Mouse (Mus musculus) gastrocnemius, adult 18-20 months (tissue): ENCODE measurements around the gene Sorl1. TPM values are rescaled to one million over a fixed set of nuclear protein-coding genes. Genes with fewer than 3 reads are reported as not detected.

Experiments used
- DNase-seq: peaks from one replicate; pipeline ENCODE4 v3.0.0; 2021; ENCODE audit warnings: low spot score
- total RNA-seq, 2 experiments: library from RNA; stranded (reverse); gene quantifications; 2 replicates each; pipeline ENCODE4 v1.2.3; 2021

The Sorl1 gene
- total RNA-seq, 2 experiments from 2014 or later = 37.8 to 38.9 TPM

DNA sequence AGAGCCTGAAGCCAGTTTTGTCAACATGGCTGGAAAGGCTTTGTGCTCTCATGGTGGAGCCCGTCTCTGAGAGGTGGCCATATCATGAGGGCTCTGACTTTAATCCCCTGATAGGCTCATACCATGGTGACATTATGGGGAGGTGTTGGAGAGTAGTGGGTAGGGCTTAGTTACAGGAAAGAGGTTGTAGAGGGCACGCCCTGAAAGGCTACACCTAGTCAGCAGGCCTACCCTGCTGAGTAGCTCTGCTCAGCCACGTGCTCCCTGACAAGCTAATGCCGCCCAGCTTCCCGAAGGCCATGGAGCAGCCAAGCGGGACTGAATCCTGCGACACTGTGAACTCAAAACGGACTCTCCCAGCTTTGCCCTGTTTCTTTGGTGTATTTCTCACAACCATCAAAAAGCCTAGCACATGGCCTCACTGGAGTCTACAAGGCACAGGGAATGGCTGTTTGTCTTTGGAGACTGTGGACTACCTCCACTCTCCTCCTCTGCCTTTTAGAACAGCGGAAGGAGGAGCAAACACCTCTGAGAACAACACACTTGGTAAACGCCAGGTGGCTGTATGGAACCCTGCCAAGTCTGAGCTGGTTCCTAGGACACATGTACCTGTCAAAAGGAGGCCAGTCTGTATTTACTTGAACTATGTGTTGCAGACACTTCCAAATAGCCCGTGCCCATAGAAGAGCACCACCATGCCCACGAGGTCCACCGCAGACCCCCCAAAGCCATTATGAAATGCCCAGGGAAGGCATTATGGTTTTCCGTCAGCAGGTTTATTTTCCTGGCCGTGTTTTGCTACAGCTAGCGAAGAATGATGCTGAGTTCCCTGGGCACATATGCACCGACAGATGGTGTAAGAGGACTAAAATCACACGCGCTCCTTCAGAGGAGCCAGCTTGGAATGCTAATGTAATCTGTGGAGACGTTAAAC is 69.5 kb downstream of the Sorl1 start:
- peak; percentile 29 for DNase-seq

DNA sequence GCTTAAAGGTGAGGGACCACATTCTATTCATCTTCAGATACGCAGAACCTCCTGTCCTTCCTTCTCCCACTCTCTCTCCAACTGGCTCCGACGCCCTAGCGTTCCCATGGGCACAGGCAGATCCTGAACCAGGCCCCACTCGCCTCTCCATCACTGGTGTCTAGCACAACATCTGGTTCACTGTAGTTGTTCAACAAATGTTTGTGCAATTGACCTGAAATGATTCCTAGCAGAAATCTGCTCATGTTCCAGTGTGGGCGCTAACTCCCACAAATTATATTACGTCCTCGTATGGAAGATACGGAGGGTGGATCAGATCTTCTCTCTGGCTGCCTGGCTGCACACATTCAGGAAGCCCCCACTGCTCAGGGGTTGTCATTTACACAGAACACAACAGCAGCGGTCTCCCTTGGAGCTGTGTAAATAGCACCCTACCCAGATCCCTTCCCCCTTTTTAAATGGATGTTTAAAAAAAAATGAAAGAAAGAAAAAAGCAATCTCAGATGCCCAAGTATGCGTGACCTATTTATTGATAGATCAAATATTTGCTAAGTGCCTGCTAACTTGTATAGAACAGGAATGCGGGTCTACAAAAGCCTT is 70.4 kb downstream of the Sorl1 start:
- peak; percentile 63 for DNase-seq

DNA sequence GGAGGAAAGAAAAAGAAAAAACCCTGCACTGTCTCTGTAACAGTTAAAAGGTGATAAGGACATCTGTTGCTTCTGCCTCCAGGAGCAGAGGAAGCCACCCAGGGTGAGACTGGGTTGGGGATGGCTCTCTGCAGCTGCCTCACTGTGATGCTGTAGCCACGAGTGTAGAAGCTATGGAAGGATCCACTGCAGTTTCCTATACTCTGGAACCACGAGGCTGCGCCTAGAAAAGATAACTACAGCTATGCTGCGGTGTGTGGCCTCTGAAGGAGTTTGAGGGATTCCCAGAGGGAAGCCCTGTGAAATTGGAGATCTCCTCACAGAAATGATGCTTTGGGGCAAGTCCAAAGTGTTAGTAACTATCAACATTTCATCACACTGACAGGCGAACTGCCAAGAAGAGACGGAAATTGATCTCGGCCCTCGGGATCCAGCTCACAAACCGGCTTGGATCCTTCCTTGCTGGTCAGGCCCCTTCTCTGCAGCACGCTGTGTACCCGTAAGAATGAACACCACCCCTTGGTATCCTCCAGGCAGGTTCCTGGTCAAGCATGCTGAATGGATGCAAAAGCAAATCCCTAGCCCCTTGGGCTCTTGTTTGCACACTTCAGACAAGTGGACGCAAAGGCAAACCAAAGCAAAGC is 71.3 kb downstream of the Sorl1 start:
- peak; percentile 89 for DNase-seq

DNA sequence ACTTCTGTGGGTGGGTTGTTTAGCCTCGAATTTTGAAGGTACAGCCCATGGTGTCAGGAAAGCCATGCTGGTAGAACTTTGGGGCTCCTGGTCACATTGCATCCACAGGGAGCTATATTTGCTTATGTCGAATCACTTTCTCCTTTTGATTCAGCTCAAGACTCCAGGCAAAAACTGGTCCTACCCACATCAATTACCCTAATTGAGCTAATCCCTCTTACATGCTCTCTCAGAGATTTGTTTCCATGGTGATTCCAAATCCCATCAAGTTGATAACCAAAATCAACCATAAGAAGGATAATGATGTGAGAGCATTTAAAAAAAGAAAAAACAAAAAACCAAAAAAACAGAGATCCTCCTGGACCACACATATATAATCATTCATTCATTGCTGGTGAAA is 75.6 kb downstream of the Sorl1 start:
- DNase-seq = no peak

DNA sequence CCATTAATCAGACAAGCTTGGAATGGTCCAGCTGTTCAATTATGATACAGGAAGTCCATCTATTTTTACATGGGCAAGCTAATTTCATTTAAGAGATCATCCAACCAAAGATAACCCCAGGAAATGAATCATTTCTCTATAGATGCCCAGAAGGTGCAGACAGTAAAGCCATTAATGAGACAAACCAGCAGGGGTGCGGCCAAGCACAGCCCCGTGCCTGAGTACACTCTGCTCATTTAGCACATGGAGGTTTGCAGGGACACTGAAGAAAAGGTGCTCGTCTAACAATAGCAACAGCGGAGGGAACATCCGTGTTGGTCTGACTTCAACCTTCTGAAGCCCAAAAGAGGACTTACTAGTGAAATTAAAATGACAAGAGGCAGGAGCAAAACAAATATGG is 76.3 kb downstream of the Sorl1 start:
- DNase-seq = no peak

DNA sequence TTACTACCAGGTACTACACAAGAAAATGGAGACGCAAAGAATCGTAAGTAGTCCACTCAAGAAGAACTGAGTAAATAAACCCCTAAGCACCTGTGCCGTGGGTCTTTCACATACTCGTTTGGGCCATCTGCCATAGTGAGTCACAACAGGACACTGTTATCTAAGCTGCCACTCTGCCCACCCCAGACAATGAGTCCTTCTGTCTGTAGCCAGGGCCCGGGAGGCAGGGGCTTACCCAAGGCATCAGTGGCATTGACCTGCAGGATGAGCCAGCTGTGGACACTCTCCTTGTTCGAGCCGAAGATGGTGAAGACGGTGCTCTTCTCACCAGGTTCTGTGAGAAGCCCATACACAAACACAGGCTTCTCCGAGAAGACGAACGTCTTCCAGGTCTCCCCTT is 77.8 kb downstream of the Sorl1 start:
- no peak for DNase-seq

DNA sequence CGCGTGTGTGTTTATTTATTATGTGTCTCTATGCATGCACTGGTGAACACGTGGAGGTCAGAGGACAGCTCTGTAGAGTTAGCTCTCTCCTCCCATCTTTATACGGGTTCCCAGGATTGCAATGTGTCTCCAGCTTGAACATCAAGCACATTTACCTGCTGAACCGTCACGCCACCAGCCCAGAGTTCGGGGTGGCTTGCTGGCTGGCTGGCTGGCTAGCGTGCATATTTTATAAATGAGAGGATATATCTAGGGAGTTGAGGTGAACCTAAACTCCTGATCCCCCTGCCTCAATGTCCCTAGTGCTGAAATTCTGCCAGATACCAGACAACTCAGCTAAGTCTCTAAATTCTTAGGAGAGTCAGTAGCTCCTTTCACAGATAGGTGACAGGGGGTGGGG is 79.4 kb downstream of the Sorl1 start:
- no peak for DNase-seq

DNA sequence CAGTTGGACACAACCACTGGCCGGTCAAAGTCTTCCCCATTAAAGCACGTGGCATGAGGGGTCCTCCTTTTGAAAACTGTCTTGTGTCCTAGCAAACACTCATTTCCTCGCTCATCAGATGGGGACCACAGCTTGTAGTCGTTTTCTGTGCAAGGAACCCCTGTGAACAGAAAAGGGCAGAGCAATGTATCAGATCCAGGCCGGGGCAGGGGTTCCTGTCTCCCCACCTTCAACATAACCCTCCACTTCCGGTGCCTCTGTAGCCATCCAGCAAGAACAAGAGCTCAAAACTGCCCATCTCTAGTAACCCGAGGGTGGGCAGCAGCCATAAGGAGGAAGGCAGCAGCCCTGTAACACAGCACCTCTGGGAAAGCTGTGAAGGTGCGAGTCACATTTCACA is 80.2 kb downstream of the Sorl1 start:
- DNase-seq = no peak

DNA sequence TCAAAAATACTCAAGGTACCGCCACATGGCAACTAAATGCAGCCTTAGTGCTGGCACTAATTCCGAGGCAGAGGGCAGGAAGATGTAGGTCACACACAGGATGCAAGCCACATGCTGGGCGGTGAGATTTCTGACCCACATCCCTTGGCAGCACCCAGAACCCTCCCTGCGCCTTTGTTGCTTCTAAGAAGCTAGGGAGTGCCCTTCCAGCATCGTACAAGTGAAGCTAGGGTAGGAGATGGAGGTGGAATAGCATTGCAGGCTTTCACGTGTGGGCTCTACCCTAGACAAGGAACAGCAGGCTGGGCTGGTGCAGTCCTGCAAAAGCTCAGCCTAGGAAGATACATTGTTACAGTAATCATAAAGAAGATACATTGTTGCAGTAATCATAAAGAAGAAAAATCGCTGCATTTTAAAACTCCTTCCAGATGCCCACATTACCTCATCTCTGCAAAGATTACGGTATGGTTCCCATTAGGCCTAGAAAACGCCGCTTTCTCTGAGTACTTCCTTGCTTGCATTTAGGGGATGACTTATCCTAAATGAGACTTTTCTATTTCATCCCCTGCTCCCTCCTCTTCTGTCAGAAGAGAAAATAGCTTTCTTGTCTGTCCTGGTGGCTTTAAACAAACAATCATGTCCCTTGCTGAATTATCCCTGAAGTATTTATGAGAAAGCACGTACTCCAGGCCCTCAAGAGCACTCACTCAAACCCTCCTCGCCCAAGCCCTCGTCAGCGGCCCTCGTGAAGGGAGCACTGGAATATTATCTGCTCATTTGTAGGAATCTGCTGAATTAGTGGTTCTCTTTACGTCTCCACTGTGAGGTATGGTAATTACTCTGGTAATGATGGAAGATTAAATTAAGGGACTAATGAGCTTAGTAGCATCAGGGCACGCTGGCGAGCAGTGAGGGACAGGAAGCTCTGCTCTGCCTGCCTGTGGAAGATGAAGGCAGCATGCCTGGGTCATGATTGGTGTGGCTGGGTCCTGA is 84.8 kb downstream of the Sorl1 start:
- DNase-seq = no peak

DNA sequence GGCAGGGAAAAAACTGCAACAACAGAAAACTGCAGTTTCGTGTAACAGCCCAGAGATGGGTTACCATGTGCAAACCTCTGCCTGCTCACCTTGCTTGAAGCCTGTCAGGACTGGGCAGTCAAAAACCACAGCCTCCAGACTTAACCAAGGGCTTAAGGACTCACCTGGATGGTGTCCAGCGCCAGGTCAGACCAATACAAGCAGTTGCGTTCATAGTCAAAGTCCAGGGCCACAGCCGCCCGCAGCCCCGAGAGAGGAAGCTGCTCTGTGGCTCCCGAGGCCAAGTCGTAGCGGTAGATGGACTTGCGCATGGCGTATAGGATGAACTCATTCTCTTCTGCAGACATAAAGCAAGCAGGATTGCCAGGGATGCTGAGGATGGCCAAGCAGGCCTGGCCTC is 87.2 kb downstream of the Sorl1 start:
- no peak for DNase-seq

DNA sequence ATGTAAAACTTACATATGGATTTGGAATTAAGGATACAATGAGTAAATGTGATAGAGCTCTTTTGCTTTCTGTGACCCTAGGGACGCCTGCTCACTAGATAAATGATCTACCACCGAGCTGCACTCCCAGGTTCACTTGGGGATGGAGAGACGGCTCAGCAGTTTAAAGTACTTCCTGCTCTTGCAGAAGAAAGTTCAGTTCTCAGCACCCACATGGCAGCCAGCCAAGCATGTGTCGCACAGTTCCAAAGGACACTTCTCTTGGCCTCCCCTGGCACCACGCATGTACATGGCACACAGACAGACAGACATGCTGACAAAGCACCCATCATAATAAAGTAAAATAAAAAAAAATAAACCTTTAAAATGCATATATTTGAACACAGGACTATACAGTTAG is 88.1 kb downstream of the Sorl1 start:
- peak; percentile 10 for DNase-seq

DNA sequence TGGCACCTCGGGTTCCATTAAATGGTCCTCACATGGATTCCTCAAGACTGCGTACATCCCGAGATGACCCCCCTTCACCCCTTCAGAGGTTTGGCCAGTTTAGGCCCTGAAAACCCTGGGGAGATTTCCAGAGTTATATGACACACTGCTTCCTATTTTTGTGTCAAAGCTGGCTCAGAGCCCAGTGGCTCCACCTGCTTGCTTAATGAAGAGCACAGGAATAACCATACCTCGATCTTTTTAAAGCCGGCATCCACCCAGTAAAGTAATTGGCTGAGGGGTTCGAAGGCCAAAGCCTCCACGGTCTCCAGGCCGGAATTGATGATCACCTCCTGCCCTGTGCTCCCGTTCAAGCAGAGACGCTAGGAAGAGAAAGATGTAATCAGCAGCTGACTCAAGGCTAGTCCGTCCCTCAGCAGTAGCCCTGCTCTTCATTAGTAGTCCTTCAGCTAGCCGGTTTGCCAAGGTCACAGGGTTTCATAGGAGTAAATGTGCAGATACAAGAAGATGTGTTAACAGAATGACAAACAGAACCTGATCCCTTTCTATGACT is 88.8 kb downstream of the Sorl1 start:
- peak; percentile 16 for DNase-seq

DNA sequence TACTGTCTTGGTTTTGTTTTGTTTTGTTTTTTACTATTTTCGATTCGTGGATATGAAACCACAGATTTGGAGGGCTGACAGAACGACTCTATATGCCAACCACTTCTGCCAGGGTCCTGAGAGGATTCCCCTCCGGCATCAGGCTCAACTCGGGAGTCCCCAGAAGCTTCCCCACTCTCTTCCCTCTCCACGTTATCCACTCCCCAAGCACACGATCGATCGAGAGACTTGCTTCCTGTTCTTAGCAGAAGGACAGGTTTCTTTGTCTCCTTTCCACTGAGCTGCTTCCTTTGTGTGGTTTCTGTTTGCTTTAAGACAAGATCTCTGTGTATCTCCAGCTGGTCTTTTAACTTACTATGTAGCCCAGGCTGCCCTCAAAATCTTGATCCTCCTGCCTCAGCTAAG is 90.0 kb downstream of the Sorl1 start:
- no peak for DNase-seq

DNA sequence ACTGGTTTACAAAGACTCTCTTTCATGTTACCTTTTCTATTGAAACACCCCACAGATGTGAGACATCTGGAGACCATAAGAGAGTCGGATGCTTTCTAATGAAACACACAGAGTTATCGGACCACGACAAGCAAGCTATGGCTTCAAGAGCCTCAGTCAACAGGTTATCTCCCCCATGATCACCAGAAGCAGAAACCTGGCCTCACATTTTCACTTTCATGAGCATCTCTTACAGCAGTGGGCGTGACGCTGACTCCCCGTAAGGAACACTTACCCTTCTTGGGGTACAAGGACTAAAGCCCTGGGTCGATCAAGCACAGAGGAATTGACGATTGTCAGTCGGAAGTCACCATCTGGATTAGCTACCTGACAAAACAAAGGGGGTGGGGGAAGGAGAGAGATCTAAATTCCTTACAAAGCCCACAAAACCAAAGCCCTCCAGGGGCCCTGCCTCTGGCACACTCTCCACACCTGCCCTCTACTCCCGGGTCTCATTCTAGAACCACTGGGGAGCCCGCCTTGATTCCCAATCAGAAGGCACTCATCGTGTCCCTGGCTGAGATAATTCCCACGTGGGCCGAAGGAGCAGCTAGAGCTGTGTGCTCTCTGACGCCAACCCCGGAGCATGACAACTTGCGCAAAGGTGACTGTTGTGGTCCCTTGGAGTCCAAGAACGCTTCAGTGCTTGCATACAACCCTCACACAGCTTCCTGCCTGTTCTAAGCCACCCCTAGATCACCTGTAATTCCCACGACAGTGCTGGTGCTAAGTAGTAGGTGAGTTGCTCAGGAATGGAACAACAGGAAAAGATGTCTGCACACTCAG is 90.6 kb downstream of the Sorl1 start:
- no peak for DNase-seq

DNA sequence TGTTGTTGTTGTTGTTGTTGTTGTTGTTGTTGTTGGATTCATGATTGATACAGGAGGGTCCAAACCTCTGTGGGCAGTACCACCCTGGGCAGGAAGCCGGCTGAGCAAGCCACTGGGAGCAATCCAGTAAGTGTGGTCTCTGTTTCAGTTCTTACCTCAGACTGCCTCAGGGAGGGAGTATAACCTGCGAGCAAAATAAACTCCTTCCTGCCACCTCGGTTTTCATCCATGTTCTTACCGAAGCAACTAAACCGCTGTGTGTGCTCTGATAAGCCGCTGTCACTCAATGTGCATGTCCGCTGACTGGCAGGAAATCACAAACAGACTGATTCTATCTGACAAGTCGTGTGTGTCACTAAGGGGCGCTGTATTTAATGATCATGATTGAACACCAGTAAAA is 91.7 kb downstream of the Sorl1 start:
- DNase-seq = no peak

DNA sequence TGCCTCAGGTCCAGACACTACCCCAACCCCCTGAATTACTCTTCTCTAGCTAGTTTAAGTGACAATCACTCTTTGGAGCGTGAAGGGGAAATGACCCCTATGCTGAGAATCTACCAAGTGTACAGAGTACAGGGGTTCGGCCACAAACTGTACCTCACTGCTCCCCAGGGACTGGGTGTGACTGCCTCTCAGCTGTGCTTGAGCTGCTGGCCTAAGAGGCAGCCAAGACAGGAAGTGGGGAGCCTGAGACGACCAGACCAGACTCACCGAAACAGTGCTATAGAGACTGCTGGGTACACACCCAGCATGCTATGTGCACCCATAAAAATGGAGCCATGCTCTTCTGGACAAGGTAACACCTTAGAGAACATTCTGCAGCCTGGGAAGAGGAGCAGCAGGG is 95.3 kb downstream of the Sorl1 start:
- DNase-seq = peak; percentile 35

DNA sequence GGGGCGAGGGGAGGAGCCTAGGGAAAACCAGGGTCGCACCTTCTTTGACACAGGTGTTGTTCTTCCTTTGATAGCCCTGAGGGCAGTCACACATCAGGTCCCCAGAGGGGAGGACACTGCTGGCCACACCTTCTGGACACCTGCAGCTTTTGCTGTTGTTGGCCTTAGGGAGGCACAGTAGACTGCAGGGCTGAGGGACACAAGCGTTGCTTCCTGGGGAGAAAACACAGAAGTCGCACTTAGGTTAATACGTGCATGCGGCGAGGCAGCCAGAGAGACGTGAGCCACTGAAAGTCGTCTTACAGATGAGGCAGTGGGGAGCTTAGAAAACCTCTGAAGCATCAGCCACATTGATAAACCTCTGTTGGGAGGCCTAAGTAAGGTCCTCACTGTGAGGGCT is 99.8 kb downstream of the Sorl1 start:
- DNase-seq = no peak

DNA sequence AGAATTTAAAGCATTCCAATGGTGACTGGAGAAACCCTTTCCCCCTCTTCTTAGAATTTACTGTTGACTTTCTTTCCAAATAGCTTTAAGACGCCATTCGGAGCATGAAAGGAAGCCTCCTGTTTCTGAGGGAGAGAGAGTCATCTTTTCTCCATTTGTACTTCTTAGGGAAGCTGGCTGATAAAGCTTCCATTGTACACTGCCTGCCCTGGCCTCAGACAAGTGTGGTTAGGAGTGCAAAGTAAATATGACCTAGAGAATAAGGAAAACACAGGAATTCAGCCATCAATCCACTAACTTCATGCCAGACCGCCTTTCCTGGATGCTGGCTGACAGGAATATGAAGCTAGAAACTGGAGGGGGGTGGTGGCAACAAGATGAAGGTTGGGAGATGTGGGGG is 100.7 kb downstream of the Sorl1 start:
- no peak for DNase-seq

DNA sequence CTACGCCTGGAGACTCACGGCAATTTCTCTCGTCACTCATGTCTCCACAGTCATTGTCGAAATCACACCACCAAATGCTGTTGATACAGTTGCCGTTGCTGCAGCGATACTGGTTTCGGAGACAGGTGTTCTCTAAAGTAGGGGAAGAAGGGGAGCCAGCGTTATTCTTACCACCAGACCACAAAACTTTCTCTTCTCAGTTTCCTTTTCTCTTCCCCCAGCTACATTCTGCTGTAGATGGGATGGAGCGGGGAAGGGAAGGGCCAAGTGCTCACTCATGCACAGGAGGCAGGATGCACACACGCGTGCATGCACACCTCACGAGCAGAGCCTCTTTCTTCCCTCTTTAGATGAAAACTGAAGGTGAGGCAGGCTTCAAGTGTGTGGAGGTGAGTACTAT is 101.8 kb downstream of the Sorl1 start:
- DNase-seq = no peak
